Mouse (Mus musculus) thymus, adult 18-20 months (tissue): ENCODE measurements around the gene Zcchc24.

Experiments used
- DNase-seq, 2 experiments: peaks; one replicate each; pipeline ENCODE4 v3.0.0; 2022; ENCODE audit warnings: mixed read lengths in 2 of 2

Zcchc24 gene

DNA sequence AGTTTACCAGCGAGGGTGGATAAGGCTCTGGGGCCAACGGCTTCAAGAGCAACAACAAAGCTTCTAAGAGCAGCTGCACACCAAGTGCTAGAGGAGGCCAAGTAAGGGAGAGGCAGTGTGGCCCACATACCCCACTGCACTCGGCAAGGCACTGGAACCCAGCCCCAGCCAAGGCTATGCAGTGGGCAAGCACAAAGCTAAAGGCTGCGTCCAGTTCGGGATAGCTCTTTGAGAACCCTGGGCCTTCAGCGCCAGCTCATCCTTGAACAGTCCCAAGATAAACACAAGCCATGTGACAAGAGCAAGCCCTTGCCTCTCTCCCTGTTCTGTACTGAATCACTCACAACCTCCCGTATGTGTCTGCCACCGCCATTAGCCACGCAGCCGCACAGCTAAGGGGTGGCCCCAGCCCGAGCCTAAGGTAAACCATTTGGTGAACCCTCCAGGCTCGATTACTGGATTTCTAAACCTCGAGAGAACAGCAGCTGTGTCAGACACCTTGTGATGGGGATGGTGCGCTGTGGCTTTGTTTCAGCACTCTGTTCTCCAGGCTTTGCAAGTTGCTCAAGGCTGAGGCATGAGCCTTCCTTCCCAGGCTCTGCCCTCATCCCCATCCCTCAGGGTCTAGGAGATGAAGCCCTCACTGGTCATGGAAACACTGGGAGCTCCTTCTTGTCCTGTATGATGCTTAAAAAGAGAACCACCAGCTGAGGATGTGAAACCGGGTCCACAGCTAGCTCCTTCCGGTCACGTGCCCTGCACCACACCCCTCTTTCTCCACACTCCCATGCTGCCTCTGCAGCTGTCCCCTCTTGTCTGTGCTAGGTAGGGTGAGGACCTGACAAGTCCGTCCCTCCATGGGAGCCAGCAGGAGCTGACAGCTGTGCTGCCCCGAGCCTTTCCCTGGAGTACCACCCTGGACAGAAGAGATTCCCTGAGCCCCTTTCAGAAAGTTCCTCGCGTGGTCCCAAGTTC lies 21.6 kb downstream of the Zcchc24 start:
- peak in 1 of 2 experiments; percentile 48 for DNase-seq

DNA sequence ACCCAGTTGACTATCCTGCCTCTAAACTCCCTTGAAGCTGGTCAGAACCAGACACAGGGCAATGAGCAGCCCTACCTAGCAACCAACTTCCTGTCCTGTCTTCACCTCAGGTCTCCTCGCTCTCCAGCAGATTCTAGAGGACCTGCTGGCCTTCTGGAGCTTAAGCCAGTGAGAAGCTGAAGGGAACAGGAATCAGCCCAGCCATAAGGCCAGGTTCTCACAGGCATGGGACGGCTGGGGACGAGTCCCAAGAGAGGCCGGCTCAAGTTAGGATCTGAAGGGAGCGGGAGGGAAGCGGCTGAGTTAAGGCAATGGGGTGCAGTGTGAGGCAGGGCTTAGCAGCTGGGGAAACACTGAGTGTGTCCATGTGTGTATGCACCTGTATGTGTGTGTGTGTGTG lies 22.5 kb downstream of the Zcchc24 start:
- DNase-seq, result no peak

DNA sequence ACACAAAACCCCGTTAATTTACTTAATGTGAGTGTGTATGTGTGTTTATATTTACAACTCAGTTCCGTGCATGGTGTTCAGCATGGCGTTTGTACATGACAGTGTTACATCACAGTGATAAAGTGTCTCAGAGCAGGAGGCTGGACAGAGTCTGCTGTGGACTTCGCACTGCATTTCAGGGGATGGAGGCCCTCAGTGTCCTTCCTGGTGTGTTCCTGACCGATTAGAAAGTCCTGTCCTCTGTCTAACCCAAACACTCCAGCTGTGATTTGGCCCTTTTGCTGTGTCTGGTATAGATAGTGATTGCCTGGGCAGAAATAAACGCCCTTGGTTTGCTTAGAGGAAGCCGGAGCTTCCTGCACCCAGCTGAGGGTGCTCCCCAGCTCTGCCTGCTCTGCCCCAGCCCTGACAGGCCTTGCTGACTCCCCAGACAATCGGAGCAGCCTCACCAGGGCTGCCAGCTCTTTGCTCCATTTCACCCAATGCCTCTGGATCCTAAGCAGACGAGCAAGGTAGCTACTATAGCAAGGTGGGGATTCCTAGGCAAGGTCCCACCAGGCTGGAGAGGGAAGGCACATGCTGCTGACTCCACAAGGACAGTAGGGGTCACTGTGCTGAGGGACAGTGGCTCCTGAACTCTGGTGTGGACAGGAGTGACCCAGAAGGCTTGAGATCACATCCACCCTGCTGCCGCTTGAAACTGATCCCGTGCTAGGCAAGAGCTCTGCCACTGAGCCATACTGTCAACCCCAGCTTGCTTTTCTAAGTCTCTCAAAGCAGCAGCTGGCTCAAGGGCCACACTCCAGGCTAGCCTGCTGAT lies 23.3 kb downstream of the Zcchc24 start:
- DNase-seq, result no peak

DNA sequence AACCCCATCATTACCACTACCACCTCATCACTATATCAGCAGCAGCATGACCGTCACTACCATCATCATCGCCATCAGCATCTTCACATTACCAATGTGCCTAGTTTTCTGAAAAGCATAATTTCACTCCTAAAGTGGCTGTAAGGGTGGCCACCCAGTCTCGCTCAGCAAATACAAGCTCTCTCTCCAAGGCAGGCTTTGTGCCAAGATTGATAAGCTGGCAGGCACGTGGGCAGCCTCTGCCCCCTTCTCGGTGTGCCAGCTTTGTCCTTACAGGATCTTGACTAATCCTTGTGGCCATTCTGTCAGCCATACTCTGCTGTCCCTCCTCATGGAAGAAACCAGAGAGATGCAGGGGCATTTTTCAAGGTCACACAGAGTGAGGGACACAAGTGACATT lies 25.9 kb downstream of the Zcchc24 start:
- no peak for DNase-seq

DNA sequence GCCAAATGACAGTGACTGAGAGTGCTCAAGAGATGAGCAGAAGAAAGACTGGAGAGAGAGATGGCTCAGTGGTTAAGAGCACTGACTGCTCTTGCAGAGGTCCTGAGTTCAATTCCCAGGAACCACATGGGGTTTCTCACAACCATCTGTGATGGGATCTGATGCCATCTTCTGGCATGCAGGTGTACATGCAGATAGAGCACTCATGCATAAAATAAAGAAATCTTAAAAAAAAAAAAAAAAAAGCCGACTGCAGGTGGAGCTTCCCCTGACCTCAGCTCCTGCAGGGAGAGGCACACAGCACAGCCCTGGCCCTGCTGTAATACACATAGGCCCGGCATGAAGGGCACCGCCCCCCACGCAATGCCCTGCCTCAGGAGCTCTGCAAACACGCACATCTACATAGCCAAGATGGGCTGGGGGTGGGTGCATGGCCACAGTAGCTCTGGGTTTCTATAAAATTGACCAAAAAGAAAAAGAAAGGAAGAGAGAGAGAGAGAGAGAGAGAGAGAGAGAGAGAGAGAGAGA lies 26.9 kb downstream of the Zcchc24 start:
- no peak for DNase-seq

DNA sequence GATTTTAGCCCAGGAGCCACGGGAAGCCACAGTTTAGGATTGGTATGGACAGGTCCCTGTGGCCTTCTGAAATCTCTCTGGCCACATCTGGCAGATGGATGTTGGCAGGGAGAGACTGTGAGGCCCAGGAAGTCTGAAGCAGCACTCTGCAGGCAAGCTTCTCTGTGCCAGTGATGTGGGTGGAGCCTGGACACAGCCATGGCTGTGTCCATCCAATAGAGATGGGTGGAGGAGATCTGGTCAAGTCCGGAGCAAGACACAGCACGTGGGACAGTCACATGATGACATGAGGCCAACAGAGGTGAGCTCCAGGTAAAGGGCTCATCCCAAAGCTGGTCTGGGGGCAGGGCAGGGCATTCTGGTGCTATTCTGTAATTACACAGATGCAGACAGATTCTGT lies 27.6 kb downstream of the Zcchc24 start:
- no peak for DNase-seq

DNA sequence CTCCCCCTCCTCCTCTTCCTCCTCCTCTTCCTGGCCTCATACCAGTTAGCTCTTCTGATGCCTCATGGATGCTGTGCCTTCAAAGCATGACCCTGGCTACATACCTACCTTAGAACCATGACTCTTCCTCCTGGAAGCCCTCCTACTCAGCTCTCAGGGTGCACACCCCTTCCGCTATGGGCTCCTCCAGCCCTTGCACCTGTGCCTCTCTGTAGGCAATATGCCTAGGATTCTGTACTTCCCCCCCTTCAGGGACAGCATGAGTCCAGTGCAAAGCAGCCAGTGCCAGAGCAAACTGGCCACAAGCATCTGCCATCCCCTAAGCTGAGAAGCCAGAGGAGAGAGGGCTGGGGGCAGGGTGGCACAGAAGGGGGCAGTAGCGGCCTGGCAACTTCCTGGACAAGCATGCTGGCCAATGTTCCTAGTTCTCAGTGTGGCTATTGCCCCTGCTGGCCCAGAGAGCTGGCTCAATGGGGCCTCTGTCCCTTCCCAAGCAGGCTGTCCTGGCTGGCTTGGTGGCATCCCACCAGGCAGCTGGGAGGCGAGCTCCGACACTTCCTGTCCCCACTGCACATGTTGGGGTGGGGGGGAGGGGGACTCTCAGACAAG lies 28.8 kb downstream of the Zcchc24 start:
- DNase-seq, result no peak

DNA sequence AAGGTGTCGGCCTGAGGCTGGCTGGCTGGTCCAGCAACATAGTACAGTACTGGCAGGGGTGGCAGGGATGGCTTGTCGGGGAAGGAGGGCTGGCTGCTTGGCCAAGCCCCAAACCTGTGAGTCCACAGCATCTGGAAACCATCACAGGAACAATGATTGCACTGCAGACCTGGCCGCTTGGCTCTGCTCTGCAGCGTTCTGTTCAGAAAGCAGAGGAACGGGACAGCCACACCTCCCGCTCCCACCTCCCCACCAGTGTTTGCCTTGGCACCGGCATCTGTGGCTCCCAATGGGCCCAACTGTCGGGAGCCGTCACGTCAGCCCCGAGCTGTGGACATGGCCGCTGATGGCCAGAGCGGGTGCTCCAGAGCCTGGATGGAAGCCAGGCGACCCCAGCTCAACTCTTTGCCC lies 30.2 kb downstream of the Zcchc24 start:
- DNase-seq, result no peak

DNA sequence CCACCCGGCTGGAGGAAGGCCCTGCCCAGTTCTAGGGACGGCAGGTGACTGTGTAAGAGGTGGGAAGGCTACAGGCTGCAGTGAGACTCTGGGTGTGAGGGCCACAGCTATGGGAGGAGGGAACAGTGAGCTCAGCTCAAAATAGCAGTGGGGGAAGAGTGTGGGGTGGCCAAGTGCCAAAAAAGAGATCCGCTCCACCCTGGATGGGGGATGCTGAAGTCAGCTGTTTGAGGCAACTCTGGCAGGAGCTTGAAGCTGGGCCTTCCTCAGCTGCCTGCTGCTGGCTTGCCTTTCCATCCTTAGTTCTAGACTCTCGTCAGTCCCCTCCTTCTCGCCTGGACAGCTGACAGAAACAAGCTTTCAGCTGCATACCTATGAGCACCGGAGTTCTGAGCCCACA lies 32.2 kb downstream of the Zcchc24 start:
- no peak for DNase-seq

DNA sequence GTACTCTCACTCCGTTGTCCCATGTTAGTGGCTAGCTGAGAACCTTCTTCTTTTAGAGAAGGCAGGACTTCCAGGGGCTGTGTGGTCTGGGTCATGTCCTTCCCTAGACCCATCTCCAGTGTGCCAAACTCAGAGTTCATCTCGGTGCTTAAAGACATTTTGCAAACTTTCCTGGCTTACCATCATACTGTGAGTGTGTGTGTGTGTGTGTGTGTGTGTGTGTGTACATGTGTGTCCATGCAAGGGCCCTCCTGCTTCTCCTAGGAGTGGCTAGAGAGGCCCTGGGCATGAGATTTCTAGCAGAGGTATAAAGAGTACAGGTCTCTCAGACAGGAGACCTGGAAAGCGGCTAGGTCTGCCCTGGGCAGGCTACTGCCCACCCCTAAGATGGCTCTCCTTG lies 32.7 kb downstream of the Zcchc24 start:
- DNase-seq, result no peak

DNA sequence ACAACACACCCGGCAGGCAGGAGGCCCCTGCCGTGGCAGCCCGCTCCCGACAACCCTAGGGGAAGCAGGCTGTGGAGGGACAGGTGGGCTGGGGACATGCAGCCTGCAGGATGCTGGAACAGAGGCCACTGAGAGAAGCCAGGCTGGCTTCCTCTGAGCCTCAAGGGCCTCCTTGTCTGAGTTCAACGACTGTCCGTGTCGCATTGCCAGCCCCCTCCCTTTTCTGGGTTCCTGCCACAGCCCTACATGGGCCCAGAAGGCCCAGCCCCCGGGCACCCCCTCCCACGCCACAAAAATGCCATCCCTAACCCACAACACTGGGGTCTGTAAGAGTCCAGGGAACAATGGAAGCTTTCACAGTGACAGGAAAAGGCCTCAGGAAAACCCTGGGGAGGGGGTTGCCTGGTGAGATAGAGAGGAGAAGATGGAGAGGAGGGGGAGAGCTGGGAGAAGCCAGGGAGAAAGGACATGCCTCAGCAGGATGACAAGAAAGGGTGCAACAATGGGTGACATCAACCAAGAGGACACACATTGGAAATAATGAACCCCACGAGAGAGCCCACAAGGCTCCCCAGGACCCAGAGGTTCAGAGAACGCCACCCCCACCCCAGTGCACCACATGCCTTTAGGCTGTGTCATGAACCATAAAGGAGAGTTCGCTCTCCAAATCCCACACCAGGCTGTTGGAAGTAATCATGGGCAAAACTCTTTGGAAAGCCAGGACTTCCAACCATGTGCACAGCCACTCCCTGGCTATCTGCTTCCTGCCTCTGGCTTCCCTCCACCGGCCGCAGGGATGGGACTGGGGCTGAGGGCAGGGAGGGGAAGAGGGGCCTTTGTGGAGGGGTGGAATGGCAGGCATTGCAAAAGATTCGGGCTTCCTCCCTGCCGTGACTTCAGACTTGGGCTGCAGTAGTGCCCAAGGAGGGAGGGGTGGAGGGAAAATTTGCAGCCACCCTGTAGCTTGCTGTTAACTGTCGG lies 33.8 kb downstream of the Zcchc24 start:
- DNase-seq, result no peak

DNA sequence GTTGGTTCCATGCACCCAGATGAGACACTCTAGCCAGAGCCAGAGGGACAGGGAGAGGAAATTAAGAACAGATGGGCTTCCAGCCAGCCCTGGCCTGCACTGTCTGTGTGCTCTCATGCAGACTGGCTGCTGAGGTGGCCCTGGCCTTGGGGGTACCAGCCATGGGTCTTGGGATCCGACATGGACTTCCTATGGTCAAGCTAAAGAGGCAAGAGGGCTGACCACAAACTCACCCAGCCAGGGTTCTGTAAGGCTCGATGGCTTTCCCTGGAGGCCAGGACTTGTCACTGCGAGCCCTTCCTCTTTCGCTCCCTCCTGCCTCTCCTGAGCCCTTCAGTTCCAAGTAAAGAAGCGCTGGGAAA lies 41.7 kb downstream of the Zcchc24 start:
- DNase-seq, result no peak

DNA sequence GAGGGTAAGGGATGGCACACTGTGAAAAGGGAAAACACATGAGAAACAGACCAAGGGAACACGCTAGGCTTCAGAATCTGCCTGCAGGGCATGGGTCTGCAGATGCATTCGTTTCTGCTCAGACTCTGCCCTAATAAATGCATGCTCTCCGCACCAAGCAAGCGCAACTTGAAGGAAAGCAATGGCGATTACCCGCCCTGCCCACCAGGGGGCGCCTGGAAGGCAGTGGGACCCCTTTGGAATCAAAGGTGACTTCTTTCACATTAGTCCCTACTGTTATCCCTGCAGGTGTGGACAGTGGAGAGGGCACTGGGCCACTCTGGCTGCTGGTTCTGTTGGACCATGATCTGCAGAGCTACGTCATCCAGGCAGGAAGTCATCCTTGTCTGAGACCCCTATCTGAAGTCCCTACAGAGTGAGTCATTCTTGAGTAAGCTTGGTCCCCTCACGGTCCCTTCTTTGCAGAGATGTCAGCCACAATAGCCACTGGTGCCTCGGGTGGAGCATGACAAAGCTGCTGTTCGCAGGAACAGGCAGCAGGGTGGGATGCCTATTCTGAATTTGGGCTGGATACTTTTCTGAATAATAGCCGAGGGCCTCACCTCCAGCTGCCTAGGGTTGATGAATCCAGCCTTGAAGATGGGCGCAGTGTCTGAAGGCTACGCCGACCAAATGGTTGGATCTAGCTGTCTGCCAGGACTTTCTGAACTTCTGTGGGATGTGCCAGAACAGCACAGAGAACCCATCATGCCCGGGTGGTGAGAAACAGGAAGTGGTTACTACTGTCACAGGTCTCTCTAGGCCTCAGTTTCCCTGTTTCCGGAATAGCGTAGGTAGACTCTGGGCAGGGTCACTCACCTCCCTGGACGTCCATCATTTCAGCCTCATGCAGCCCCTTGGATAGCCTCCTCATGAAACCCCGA lies 42.4 kb downstream of the Zcchc24 start:
- DNase-seq, result peak in 1 of 2 experiments; percentile 57

DNA sequence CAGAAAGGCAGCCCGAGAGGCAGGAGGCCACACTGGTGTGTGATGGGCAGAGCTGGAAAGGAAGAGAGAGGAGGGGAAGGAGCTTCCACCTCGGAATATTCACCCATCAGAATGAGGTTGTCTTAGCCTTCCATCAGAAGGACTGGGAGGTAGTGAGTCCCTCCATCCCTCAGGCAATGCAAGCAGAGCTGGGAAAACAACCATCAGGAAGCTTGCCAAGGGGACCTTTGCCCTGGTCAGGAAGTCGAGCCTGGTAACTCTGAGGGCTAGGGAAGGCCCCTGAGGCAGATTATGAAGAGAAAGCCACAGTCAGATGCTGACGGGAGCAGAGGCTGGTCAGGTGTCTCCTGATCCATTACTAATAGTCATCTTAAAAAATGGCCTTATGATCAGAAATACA lies 43.1 kb downstream of the Zcchc24 start:
- DNase-seq, result no peak

DNA sequence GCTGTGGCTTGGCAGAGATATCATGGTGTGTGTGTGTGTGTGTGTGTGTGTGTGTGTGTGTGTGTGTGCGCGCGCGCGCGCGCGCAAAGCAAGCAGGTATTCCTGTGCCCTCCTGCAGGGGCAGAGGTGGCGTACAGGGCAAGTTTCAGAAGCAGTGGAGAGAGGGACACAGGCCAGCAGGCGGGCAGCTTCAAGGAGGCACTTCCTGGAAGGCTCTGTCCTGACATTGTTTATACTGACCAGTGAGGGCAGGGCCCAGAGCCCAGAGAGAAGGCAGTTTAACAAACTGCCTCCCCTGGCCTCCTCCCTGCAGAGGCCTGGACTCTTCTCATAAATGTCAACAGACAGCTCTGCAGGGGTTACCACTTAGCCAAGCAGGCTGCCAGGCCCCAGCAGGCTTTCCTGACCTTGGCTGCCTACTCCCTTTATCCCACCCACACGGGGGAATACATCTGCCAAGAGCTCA lies 43.8 kb downstream of the Zcchc24 start:
- DNase-seq, result no peak

DNA sequence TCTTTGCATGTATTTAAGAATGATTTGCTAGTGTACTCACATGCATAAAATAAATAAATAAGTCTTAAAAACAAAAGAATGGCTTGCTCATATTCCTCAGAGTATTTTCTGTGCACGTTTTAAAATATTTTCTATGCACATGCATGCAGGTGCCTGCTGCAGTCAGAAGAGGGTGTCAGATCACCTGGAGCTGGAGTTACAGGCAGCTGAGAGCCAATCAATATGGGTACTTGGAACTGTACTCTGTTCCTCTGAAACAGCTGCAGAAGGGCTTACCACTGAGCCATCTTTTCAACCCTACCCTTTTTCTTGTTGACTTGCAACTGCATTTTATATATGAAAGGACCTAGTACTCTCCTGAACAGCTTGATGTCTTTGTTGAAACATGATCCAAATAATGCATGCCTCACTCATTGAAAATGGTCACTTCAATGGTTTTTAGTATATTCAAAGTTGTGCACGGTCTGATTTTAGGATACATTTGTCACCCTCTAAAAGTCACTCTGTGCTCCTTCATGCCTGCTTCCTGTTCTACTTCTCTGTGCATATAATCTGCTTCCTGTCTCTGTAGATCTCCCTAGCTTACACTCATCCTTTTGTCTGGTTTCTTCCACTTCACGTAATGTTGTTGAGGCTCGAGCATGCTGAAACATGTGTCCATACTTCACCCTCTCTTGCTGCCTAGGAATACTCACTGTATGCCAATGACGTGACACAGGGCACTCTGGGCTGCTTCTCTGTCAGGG lies 47.7 kb downstream of the Zcchc24 start:
- DNase-seq, result no peak

DNA sequence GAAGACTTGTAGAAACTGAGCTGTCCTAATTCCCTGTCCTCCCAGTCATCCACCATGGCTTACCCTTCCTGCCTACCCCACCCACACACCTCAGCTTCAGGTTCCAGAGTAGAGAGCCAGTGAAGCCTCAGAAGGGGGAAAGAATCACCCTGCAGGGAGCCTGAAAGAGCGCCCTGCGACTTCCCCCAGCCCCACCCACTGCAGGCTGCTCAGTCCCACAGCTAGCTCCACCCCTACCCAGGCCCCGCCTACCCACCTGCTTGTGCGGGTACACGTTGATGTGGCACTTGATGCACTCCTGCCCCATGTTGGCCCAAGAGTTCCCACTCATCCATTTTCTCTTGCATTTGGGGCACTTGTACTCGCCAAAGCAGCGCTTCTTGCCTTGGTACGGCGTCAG lies 49.5 kb downstream of the Zcchc24 start:
- peak; percentile 86 to 93 for DNase-seq

DNA sequence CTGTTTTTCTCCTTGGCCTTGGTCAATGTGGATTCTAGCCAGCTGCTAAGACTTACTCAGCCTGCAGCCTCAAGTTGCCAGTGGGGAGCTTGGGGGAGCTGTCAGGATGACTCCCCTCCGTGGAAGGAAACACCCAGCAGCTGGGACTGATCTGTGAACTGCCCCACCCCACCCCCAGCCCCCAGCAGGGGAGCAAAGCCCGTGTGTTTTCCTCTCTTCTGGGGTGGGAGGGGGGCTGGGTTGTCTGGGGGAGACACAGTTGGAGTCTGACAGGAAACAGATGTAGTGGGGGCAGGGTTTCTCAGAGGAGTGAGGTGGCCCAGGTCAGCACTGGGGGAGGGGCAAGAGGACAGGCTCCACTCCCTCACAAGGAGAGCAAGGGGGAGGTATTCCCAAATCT lies 50.4 kb downstream of the Zcchc24 start:
- DNase-seq, result peak; percentile 74 to 84

DNA sequence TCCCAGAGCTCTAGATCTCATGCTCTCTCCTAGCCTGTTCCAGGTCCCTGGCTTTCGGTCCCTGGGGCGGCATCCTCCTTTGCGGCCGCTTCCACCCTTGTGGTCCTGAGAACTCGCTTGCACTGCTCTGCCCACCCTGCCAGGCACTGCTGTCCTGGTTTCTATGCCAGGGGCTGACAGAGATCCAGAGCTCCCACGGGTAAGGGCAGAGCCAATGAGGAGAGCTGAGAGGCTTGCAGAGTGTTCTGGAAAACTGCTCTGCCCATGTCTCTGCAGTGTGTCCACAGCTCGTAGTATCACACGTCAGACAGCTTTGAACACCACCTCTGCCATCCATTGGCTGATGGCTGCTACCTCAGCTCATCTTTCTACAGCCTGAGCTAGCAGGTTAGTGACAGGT lies 51.1 kb downstream of the Zcchc24 start:
- no peak for DNase-seq

DNA sequence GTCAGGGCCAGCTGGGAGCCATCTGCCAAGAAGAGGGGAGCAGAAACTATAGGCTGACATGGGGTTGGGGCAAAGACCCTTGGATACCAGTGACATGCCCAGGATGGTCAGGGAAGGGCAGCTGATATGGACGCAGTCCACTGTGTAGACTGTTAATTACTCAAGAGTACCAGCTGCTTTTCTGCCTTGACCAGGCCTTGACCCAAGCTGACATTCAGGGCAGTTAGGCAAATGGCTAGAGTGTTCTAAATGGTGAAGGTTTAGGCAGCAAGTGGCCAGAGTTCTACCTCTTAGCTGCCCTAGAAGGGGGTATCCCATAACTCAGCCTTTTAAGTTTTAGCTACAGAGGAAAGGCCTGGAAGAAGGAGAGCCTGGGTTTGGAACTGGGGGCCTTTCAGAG lies 52.3 kb downstream of the Zcchc24 start:
- DNase-seq, result no peak
